Mouse (Mus musculus) frontal cortex, postnatal 10 days (tissue): ENCODE data around the gene 2610044O15Rik8.

Experiments used
- DNase-seq, 2 experiments: peaks; one replicate each; pipeline ENCODE4 v3.0.0; 2022; ENCODE audit warnings: low spot score in 2 of 2, mixed read lengths in 1 of 2

Gene 2610044O15Rik8

DNA sequence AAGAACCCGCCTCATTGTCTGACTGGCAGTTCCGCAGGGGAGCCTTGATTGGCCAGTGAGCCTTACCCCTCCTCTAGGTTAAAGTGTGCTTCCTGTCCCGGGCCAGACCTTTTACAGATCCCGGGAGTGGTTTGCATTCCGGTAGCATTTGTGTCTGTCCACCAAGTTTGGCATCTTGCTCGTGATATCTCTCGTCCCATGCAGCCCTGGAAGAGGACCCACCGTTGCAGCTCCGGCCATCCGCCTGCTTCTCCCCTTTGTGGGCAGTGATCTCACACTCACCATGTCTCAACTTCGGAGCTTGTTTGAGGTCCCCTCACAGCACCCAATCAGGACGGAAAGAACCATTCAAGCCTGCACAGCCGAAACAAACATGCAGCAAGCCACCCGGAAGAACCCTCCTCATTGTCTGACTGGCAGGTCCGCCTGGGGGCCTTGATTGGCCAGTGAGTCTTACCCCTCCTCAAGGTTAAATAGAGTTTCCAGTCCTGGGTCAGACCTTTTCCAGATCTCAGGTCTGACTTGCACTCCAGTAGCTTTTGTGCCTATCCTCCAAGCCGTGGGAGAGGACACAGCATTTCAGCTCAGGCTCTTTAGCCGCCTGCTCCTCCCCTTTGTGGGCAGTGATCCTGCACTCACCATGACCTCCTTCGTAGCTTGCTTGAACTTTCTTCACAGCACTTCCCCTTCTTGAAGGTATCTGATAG, at the start of gene 2610044O15Rik8:
Gene 2610044O15Rik8, minus strand, starts transcription at position 380 of the 707 bp plus-strand sequence.
- DNase-seq, result peak; percentile 83 to 85

- no peak for DNase-seq
Measured at GRCm38 (mm10) chr8:129265918-129266317, 31.7 kb upstream of the 2610044O15Rik8 start.

DNA sequence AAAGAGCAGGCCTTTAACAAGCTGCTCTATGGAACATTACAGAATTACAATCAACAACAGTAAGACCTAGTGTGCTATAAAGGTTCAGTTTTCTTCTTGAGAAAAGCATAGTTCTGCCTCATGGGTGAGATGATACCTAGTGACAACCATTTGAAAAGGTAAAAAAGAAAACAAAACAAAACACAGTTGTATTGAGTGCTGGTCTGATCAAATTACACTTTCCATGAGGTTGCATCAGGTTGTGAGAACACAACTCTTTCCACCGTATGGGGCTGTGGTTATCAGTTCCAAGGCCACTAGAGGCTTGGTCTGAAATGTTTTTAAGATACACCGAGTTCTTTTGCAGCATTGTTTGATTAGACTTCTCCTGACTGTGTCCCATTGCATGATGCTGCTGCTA, 30.1 kb upstream of the 2610044O15Rik8 start:
- DNase-seq, result no peak

- DNase-seq, result peak; percentile 72 to 81
Measured at GRCm38 (mm10) chr8:129263211-129263927, 29.2 kb upstream of the 2610044O15Rik8 start.

- no peak for DNase-seq
Measured at GRCm38 (mm10) chr8:129233664-129234026, 561 bp downstream of the 2610044O15Rik8 start.
